Mouse (Mus musculus) heart, postnatal 14 days (tissue): ENCODE results near the gene Nr1h3. TPM values are rescaled to one million over a fixed set of nuclear protein-coding genes. Genes with fewer than 3 reads are reported as not detected.
"Not testable (repeated sequence)": the region's sequence is repeated elsewhere in the genome, so short reads cannot be mapped to it uniquely, and the experiment has no call there.

Experiments
- DNase-seq, 2 experiments: peaks; one replicate each; pipeline ENCODE4 v3.0.0; 2021 to 2022
- intact Hi-C: fragments of 180-260 bp; cut with DNase I; formaldehyde crosslinking; loops from one replicate; pipeline ENCODE4 v1.15.1; 2025
- long read RNA-seq, 2 experiments: library from polyadenylated mRNA; stranded (forward); transcript quantifications; one replicate each; pipeline ENCODE4 v2.0.0; 2021
- total RNA-seq, 2 experiments: library from RNA; stranded (reverse); gene quantifications; 2 replicates each; pipeline ENCODE4 v1.2.3; 2021

The Nr1h3 gene
- total RNA-seq, result 10 to 100 TPM in 1 of 2 experiments, 1 to 10 TPM in 1; 8.6 to 11.8 TPM
- long read RNA-seq, experiment 1, transcript Nr1h3-202 (10 exons, 1,738 nt), result major isoform, 5 of 17 reads
- long read RNA-seq, experiment 1, transcript Nr1h3-201 (10 exons, 1,802 nt), result major isoform, 5 of 17 reads
- long read RNA-seq, experiment 1, partial matches to known transcripts, result 0 of 17 reads
- long read RNA-seq, experiment 1, other reads (novel, unspliced or antisense), result 6 of 17 reads
- long read RNA-seq, experiment 2, transcript Nr1h3-202 (10 exons, 1,738 nt), result major isoform, 7 of 9 reads
- long read RNA-seq, experiment 2, partial matches to known transcripts, result 0 of 9 reads
- long read RNA-seq, experiment 2, other reads (novel, unspliced or antisense), result 1 of 9 reads

- DNase-seq, result peak; percentile 93 to 95
- intact Hi-C loops, result no loop called here
These were observed at the start of gene Nr1h3, which contains the start of gene Acp2 for GRCm38 (mm10) chr2:91202222-91202971. TSS of gene Nr1h3 (minus strand) at chr2:91202834. TSS of gene Acp2 (plus strand) at chr2:91202885.

GRCm38 (mm10) chr2:91252001-91252400 lies 49.4 kb upstream of the Nr1h3 start:
- no peak for DNase-seq
- intact Hi-C loops, result no loop called here

GRCm38 (mm10) chr2:91248366-91248765 lies 45.7 kb upstream of the Nr1h3 start:
- intact Hi-C loops, result no loop called here
- DNase-seq, result no peak

- no peak for DNase-seq
- intact Hi-C loops, result no loop called here
These were observed 42.1 kb upstream of the Nr1h3 start for GRCm38 (mm10) chr2:91244557-91245228.

- intact Hi-C loops, result no loop called here
- no peak for DNase-seq
These were observed 40.8 kb upstream of the Nr1h3 start for GRCm38 (mm10) chr2:91243416-91243815.

GRCm38 (mm10) chr2:91242547-91242946 lies 39.9 kb upstream of the Nr1h3 start:
- DNase-seq, result no peak
- intact Hi-C loops, result no loop called here

- intact Hi-C loops, result loop anchor here (5.0 kb wide), 1 partner anchor 120 kb away; the partner anchor contains the start of gene Mybpc3
- not testable (repeated sequence) for DNase-seq
These were observed 35.0 kb upstream of the Nr1h3 start for GRCm38 (mm10) chr2:91237511-91238080.

GRCm38 (mm10) chr2:91236601-91237510 lies 34.2 kb upstream of the Nr1h3 start, which contains the start of gene Ddb2:
TSS of gene Ddb2 (minus strand) at chr2:91236982.
- intact Hi-C loops, result loop anchor here (5.0 kb wide), 1 partner anchor 120 kb away; the partner anchor contains the start of gene Mybpc3
- peak; percentile 94 to 95 for DNase-seq

- intact Hi-C loops, result no loop called here
- DNase-seq, result no peak
These were observed 27.1 kb upstream of the Nr1h3 start for GRCm38 (mm10) chr2:91229735-91230134.

GRCm38 (mm10) chr2:91223614-91224013 lies 21.0 kb upstream of the Nr1h3 start:
- no peak for DNase-seq
- intact Hi-C loops, result no loop called here

GRCm38 (mm10) chr2:91220501-91220900 lies 17.9 kb upstream of the Nr1h3 start:
- no peak for DNase-seq
- intact Hi-C loops, result no loop called here

- no peak for DNase-seq
These were observed 14.4 kb upstream of the Nr1h3 start for GRCm38 (mm10) chr2:91217032-91217431.

GRCm38 (mm10) chr2:91213311-91213710 lies 10.7 kb upstream of the Nr1h3 start:
- intact Hi-C loops, result no loop called here
- DNase-seq, result no peak

More at GRCm38 (mm10) chr2:91217032-91217431, 14.4 kb upstream of the Nr1h3 start:
- intact Hi-C loops, result no loop called here

GRCm38 (mm10) chr2:91206254-91206775 lies 3.7 kb upstream of the Nr1h3 start:
- no peak for DNase-seq
- intact Hi-C loops, result no loop called here

GRCm38 (mm10) chr2:91202972-91203656 lies 480 bp upstream of the Nr1h3 start:
- DNase-seq, result no peak
- intact Hi-C loops, result no loop called here

GRCm38 (mm10) chr2:91198888-91199287 lies 3.7 kb downstream of the Nr1h3 start:
- intact Hi-C loops, result no loop called here
- DNase-seq, result no peak

- peak; percentile 34 to 55 for DNase-seq
- intact Hi-C loops, result no loop called here
These were observed 6.0 kb downstream of the Nr1h3 start for GRCm38 (mm10) chr2:91196577-91197001.

GRCm38 (mm10) chr2:91194624-91195332 lies 7.9 kb downstream of the Nr1h3 start:
- peak; percentile 81 to 88 for DNase-seq
- intact Hi-C loops, result loop anchor here (1.0 to 5.0 kb wide), 2 partner anchors 79 to 122 kb away; partner anchors contain the start of gene Slc39a13
